Mouse (Mus musculus): ENCODE measurements at regions not wholly inside any gene's neighbourhood (a gene's known extent, or its start where the extent isn't known, plus 50 kb on each side); places are given as distances from the start of the nearest gene placed in this dataset.
A peak's percentile ranks its signal among the peaks of the same experiment; 100 is the strongest.
"Not testable (repeated sequence)": the region's sequence is repeated elsewhere in the genome, so short reads cannot be mapped to it uniquely, and the experiment has no call there.

DNA sequence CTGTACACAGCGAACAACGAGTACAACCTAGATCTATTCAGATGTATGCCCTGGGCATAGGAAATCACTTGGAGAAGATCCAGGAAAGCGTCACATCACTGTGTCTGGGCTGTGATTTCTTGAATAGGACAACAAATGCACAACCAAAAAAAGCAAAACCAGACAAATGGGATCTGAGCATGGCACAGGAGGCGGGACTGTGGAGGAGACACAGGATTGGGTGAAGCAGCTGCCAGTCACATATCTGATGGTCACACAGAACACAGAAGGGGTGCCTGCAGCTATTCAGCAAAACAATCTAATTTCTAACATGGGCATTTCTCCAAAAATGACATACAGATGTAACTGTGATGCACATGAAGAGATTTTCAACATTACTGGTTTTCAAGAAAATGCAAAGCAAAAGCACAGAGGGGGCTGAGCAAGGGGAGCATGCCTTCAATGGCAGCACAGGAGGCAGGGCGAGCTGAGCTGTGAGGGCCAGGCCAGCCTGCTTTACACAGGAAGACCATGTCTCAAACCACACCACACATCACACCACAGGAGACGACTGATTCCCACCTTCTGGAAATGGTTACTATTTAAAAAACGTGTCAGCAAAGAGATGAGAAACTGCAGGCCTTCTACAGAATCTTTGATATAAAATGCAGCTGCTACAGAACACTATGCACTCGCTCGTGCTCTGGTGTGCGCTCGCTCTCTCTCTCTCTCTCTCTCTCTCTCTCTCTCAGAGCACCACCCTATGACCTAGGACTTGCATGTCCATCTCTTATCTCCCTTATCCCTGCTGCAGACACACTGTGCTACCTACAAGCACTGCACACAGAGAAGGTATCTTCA lies 175.2 kb upstream of the Klf14 start:
- DNase-seq: peak; percentile 55

DNA sequence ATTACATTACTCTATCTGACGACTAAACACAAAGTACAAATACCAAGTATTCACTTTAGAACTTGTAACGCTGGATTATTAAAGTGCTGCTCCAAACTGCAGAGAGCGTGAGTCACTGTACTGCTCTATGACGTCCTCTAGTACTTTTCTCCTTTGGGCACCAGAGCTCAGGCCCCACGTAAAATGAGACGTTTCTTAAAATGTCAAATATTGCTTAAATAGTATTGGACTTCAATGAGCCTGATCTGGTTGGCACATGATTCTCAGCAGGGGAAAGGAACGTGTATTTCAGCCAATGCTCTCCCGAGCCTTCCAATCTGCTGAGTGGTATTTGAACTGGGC lies 175.8 kb upstream of the Klf14 start:
- no peak for DNase-seq

DNA sequence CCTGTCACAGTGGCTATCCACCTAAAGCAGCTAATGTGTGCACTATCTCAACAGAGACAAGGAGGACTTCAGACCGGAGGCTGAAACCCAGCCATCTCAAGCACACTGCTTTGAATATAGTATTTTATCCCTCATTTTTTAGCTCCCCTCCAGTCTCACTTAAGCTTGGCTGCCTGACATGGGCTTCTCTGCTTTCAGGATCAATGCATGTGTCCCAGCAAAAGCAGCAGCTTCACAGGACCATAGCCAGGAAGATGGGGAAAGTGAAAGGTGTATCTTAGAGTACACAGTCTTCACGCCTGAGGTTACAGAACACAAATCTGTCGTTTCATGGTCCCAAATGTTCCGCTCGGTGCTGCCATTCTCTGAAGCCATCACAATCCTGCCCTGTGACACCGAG lies 176.7 kb upstream of the Klf14 start:
- no peak for DNase-seq

DNA sequence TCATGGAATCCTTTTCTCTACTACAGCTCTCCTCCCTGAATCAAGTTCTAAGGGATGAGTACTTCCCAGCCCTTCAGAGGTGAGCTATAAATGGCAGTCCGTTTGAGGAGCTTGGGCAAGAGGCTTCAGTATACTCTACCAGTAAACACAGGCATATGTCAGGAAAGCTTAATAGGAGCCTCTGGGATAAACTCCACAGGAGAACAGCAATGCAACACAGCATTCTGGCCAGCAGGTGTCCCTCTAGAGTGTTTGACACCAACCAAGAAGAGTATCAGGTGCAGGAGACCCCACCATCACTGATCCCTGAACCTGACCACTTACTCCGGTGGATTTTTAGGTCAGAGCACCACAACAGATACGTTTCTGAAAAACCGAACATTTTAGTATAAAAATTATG lies 178.0 kb upstream of the Klf14 start:
- DNase-seq: no peak

DNA sequence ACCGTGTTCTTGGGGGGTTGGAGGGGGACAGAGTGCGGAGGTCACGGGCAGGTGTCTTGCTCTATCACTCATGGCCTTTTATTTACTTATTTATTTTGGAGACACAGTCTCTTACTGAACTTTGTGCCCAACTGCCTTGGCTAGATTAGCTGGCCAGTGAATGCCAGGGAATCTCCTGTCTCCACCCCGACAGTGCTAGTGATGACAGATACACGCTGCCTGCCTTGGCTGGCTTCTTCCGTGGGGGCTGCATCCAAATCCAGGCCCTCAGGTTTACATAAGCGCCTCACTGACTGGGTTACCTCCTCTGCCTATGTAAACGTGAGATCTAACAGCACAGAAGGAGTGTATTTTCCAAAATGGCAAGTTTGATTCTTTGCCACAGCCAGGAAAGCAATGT lies 178.5 kb upstream of the Klf14 start:
- DNase-seq: no peak

DNA sequence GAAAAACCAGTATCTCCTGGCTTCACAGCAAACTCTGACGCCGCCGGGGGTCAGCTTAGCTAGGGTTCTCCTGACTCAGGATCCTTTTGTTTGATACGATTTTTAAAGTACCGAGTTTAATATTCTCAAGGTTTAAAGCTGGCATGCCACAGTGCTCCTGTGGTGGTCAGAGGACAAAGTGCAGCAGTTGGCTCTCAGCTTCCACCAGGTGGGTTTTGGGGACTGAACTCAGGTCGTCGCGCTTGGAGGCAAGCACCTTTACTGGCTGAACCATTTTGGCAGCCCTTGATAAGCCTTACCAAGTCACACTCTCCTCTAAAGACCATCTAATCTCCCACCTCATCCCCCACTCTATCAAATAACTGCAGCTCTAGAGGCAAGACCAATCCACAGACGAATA lies 181.1 kb upstream of the Klf14 start:
- DNase-seq: no peak

DNA sequence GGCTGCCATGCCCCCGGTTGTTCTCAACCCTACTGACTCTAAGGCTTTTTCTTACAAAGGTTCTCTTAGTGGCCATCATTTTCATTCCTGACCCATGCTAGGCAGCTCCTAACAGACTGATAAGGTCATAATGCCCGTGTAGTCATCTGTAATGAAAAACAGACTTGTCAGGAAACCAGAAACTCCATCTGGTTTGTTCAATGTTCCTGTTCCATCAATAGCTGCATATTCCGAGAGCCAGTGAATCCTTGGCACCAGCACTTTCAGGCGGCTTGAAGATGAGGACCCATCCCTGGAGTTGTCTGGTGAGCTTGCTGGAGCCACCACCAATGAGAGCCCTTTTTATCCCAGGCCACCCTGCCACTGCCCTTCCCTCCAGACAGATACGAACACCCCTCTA lies 181.7 kb upstream of the Klf14 start:
- DNase-seq: no peak

DNA sequence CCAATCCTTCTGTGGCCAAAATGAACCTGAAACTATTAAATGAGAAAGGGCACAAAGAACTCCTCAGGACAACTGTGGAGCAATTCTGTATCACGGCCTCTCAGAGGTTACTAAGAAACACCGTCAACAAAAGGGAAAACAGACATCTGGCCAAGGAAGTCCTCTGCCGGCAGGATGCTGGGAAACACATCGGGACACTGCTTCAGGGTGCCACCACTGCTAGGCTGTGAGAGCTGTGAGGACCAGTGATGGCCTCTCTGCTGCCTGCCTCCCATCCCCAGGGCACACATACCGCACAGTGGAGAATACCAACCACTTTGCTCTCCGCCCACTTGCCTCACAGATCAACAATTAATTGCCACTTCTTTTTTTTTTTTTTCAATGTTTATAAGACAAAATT lies 182.6 kb upstream of the Klf14 start:
- DNase-seq: no peak

DNA sequence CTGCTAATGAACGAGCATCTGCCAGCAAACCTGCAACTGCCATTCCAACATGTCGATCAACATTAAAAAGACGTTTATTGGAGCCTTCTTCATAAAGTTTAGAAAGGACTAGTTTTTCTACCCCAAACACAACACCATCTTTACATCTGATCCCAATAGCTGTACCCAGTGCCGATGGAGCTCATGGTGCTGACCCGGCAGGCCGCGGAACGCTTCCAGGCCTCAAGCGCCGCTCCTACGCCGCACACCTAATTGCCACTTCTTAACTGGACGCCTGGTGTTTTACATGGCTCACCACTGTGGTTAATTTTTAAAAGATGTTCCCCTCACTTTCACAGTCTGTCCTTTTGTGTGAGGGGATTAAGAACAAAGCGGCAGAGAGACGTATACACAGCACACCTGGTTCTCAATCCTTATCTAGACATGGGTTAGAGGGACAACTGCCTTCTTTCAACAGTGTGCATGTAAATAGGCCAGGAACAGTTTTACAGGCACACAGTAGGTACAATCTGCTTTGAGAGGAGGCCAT lies 183.7 kb upstream of the Klf14 start:
- not testable (repeated sequence) for DNase-seq

DNA sequence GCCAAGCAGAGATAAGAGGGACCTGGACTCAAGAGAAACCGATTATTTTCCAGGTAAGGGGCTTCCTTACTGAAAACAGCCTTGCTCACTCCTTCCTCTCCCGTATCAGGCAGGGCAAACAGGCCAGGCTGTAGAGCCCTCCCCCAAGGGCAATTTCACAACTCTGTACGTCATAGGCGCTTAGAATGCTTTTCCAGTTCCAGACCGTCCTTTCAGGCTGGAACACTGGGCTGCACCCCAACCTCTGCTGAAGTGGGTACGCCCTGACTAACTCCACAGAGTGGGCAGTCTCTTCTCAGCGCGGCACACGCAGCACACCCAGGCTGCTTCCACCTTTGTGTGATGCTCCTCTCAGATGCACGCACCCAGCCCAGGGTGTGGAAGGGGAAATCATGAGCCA lies 186.8 kb upstream of the Klf14 start:
- no peak for DNase-seq

DNA sequence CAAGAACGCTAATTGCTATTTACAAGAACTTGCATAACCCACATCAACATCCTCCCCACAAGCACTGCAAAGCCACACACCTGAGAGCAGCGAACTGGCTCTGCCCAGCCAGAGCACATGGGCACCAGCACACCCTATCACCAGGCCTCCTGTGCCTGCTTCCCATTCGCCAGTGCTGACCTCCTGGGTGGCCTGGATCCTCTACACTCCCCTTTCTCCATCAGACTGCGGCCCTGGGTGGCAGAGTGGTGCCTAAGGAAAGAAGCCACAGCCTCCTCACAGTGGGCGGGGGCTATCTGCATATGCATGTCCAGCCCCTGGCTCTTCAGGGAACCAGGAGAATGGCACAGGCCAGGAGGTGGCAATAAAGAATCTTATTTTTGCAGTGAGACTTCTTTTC lies 187.9 kb upstream of the Klf14 start:
- DNase-seq: no peak

DNA sequence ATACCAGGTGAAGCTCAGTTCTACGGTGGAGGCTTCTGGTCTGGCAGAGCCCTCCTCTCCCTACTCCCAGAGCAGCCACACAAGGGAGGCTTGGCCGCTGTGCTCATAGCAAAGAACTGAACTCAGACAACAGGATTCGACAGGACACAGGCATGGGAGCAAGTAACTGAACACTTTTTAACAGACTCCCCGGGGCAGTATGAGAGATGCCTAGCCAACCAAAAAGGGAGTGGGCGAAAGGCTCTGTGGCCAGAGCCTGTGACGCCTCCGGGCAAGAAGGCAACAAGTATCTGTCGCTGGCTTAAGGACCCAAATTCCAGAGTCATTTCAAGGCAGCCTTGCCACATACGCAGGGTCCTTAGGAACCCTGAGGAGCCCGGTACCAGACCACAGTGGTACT lies 188.8 kb upstream of the Klf14 start:
- DNase-seq: no peak

DNA sequence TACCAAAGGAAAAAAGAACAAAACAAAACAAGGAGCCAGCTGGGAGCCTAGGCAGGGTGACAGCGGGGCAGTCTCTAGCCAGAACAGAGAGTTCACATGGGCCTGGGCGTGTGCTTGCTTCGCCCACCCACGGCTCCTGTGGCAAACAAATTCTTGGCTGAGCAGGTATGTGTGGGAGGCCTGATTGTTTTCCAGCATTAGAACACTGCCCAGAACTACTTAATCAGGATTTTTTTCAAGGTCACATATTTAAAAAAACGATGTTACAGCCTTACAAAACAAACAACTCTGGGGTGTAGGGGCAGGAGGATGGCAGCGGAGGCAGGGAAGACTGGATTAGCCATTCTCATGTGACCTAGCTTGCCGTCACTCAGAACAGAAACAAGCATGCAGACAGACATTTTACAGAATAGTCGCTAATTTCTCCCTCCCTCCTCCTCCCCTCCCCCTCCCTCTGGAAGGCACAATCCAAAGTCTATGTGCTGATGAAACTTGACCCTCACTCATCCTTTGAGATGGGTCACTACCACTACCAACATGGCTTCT lies 189.5 kb upstream of the Klf14 start:
- DNase-seq: peak; percentile 71

DNA sequence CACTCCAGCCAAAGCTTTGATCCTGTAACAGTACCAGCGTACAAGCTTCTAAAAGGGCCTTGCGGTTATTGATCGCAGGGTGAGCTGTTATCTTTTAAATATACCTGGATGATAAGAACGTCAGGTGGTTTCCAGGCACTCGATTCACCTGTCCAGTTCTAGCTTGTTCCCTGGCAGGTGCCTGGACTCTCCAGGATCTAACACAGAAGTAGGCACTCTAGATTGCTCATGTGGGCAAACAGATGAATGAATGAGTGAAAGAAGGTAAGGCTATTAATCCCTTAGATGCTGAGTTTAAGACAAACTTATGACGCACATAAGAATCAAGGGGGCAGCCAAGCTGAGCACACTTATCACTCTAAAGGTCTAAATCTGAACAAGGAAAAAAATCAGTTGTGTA lies 190.3 kb upstream of the Klf14 start:
- DNase-seq: no peak

DNA sequence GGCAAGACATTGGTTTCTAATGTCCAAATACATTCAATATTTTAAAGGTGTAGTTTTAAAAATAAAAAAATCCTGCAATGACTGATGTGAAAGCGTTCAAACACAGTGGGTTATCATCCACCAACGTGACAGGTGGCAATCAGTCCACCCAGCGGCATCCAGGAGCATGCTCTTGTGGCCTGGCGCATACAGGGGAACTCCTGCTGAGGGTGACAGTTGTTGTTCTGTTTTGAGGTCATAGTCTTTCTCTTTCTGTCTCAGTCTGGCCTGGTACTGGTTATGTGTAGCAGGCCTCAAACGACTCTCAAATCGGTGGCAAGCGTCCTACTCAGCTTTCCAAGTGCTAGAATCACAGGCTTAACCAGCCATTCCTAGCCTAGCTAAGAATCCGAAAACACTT lies 191.5 kb upstream of the Klf14 start:
- DNase-seq: peak; percentile 52

DNA sequence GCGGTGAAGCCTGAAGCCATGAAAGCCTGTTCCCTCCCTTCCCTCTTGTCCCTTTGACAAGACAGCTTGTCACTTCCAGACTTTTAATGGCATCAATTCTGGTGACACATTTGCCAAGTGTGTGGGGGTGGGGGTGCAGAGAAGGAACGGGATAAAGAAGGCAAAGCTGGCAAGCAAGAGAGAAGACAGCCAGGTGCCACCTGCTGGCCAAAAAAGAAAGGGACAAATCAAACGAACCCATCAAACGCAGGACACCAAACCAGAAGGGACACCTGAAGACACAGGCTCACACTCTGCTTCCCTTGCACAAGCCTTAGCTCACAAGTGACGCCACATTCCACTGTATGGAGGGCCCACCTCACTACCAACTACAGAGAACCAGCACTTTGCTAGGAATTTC lies 197.0 kb upstream of the Klf14 start:
- DNase-seq: peak; percentile 79

DNA sequence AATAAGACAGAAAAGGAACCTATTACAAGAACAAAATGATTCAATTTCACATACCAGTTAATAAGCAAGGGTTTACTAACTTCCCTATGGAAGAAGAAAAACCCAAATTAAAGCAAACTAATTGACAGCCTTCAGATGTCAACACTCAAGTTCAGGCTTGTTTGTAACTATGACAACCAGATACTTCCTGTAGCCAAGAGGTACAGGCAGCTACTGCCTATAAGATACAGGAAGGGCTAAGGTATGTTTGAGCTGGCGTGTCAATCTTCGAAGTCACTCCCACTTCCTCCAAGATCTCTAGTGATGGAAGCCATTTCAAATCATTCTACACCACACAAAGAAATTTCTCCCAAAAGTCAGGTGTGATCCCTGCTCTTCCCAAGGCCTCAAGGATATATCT lies 198.1 kb upstream of the Klf14 start:
- no peak for DNase-seq

DNA sequence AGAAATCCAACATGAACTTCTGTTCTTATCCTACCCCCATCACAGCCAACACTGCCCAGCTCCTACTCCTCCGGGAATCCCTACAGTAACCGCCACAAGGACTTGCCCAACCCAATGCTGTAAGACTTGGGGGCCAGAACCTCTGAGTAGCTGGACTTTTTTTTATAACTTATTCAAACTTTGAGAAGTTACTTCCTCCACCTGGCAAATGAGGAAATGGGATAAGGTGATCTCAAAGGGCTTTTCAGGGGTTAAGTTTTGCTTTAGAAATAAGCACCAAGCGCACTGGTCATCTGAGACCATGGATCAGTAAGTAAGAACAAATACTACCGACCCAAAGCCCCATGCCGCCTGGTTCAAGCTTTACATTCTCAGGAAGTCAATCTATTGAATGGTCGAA lies 198.6 kb upstream of the Klf14 start:
- no peak for DNase-seq

DNA sequence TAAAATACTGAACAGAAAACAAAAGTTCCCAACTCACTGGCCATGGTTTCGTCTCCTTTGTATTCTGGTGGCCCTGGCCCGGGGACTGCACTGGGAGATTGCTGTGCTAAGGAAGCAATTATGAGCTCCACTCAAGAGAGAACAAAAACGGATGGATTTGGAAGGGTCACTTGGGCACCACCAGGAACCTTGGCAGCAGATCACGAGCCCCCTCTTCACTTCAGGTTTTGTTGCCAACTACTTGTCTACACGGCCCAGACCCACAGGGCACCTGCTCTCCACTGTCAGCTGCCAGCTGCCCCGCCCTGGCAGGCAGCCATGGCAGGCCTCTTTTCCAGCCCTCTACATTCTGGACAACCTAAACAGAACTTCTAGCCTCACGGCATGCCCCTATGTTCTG lies 199.8 kb upstream of the Klf14 start:
- peak; percentile 89 for DNase-seq

DNA sequence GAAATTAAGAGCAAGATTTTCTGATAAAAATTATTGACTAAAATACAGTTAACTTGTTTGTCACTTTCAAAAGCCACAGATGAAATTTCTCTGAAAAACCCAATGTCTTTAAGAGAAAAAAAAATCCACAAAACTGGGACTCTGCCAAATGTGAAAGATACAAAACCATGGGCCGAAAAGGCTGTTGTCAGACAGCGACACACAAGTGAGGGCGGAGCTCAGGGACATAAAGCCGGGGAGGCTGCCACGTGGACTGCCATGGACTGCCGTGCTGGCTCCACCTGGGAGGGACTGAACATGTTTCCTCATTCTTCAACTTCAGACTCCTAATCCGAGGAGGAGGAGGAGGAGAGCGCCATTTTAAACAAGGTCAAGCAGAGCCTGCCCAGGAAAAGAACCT lies 200.4 kb upstream of the Klf14 start:
- no peak for DNase-seq

DNA sequence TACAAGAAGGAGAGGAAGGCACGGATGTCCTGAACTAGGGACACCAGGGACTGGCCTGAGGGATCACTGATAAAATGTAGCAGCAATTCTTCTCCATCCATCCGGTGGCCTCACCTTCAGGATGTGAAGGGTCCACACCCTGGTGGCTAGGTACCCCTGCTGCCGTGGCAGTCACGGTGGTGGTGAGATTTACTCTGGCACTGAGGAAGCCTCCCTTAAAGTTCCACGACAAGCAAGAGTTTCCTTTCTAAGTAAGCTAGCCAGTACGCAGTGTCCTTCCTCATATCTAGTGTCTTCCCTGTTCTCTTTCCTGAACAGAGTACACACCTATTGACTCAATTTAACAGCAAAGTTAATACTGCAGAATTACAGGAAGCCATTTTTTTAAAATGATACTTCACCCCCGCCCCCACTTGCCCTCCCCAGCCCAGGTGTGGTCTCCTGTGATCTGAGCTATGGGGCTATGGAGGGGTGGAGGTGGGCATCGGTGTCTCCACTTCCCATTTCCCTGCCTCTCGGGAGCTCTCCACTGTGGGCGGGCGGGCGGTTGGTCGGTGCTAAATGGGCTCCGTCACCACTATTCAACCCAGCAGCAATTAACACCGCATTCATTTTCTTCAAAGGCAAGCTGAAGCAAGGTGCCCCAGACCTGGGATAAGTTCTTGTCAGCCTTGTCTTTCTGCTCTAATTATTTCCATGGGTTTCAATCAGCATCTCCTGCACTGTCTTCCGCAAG lies 201.2 kb upstream of the Klf14 start:
- no peak for DNase-seq

DNA sequence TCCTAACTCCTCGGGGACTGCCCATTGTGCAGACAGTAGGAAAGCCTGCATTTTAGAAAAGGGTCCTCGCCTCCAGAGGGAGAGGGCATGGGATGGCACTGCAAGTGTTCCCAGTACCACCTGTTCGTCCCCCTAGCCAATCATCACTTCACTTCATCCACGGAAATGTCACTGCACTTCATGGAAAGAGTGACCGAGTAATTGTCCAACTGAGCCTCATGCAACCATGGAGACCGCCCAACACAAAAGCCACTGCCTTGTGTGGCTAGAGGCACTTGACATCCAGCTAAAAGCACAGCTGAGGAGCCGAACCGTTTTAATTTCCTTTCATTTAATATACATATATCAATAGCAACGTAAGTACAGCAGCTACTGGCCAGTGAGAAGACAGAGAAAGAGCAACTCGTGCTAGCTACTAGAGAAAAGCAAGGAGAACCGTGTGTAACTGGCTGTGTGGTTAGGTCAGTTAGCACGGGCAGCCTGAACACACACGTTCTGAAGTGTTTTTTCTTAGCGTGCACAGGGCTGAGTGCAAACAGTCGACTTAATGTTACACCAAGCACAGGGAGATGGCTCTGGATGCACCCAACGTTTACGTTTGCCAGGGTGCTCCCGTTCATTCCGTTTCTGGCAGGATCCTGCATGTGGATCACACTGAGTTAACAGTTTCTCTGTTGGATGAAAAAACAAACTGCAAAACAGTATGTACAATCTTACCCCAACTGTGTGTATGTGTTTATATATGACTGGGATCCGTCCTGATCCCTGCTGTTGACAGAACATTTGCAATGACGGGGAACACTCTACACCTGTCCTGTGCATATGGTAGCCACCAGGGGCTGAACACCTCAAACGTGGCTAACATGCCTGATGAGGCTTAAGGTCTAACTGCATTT lies 202.8 kb upstream of the Klf14 start:
- no peak for DNase-seq

DNA sequence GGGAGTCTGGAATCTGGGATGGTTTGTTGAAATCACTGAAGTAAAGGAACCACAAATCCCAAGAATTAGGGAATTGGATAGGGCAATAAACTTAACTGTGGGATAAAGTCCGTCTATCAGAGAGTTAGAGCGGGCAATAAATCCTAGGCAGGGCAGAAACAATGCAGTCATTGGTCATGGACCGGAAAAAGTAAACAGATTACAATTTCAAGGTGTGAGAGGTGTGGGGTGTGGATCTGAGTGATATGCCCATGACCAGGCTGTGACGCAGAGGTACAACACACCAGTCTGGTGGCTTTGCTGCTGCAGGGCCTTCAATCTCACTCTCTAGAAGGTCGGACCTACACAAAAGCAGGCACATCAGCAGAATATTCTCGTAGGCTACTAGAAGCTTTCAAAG lies 206.1 kb upstream of the Klf14 start:
- DNase-seq: no peak

Data from cerebellum, adult 9-11 months (tissue).